Mouse (Mus musculus): ENCODE measurements around the gene Cops6.
A peak's percentile ranks its signal among the peaks of the same experiment; 100 is the strongest.

Cops6 gene

GRCm38 (mm10) chr5:138160842-138161665 is at the start of gene Cops6:
Gene Cops6, plus strand, starts transcription at chr5:138161071.
- peak; percentile 97 for DNase-seq (ENCODE audit: low read depth, low spot score)

- peak; percentile 96 for DNase-seq (ENCODE audit: low read depth, low spot score)
Measured at GRCm38 (mm10) chr5:138116255-138117198, 44.3 kb upstream of the Cops6 start, which contains the start of gene Zscan21. Gene Zscan21, plus strand, starts transcription at chr5:138116903.

GRCm38 (mm10) chr5:138117199-138118015 is 43.5 kb upstream of the Cops6 start:
- no peak for DNase-seq (ENCODE audit: low read depth, low spot score)

GRCm38 (mm10) chr5:138118041-138118440 is 42.8 kb upstream of the Cops6 start:
- no peak for DNase-seq (ENCODE audit: low read depth, low spot score)

GRCm38 (mm10) chr5:138132425-138133064 is 28.3 kb upstream of the Cops6 start:
- no peak for DNase-seq (ENCODE audit: low read depth, low spot score)

GRCm38 (mm10) chr5:138137257-138137656 is 23.6 kb upstream of the Cops6 start:
- no peak for DNase-seq (ENCODE audit: low read depth, low spot score)

- peak; percentile 64 for DNase-seq (ENCODE audit: low read depth, low spot score)
Measured at GRCm38 (mm10) chr5:138137935-138138549, 22.8 kb upstream of the Cops6 start.

- no peak for DNase-seq (ENCODE audit: low read depth, low spot score)
Measured at GRCm38 (mm10) chr5:138138585-138138984, 22.3 kb upstream of the Cops6 start.

GRCm38 (mm10) chr5:138154390-138154789 is 6.5 kb upstream of the Cops6 start:
- no peak for DNase-seq (ENCODE audit: low read depth, low spot score)

GRCm38 (mm10) chr5:138155443-138155976 is 5.4 kb upstream of the Cops6 start, which contains the start of gene Zfp113:
Gene Zfp113, minus strand, starts transcription at chr5:138155744.
- DNase-seq (ENCODE audit: low read depth, low spot score) = peak; percentile 99

GRCm38 (mm10) chr5:138160224-138160762 is 578 bp upstream of the Cops6 start:
- DNase-seq (ENCODE audit: low read depth, low spot score) = no peak

- no peak for DNase-seq (ENCODE audit: low read depth, low spot score)
Measured at GRCm38 (mm10) chr5:138163046-138163445, 2.2 kb downstream of the Cops6 start.

GRCm38 (mm10) chr5:138163610-138164009 is 2.7 kb downstream of the Cops6 start:
- DNase-seq (ENCODE audit: low read depth, low spot score) = no peak

GRCm38 (mm10) chr5:138165594-138165993 is 4.7 kb downstream of the Cops6 start:
- DNase-seq (ENCODE audit: low read depth, low spot score) = no peak

- DNase-seq (ENCODE audit: low read depth, low spot score) = peak; percentile 99
Measured at GRCm38 (mm10) chr5:138170936-138171561, 10.2 kb downstream of the Cops6 start.

- DNase-seq (ENCODE audit: low read depth, low spot score) = peak; percentile 100
Measured at GRCm38 (mm10) chr5:138171695-138172491, 11.0 kb downstream of the Cops6 start, which contains the start of the genes Ap4m1 and Mcm7. Gene Ap4m1, plus strand, starts transcription at chr5:138172002. Gene Mcm7, minus strand, starts transcription at chr5:138172422.

- DNase-seq (ENCODE audit: low read depth, low spot score) = no peak
Measured at GRCm38 (mm10) chr5:138173217-138173616, 12.3 kb downstream of the Cops6 start.

GRCm38 (mm10) chr5:138186950-138187638 is 26.2 kb downstream of the Cops6 start, which contains the start of the genes Taf6 and Cnpy4:
Gene Taf6, minus strand, starts transcription at chr5:138187451.
Gene Cnpy4, plus strand, starts transcription at chr5:138187485.
- DNase-seq (ENCODE audit: low read depth, low spot score) = peak; percentile 96

Data from brain, adult 2 months (tissue).